Mouse (Mus musculus): ENCODE data around the gene Ect2l. TPM values are rescaled to one million over a fixed set of nuclear protein-coding genes. Genes with fewer than 3 reads are reported as not detected.

Ect2l gene
- total and polyA plus RNA-seq, 3 experiments, result 0.22 TPM; not detected in 2

GRCm38 (mm10) chr10:18234560-18235401 is 24.1 kb upstream of the Ect2l start, which contains the start of gene Ccdc28a:
TSS of gene Ccdc28a (minus strand) at chr10:18234998.
- TF ChIP-seq CTCF (IDR thresholded peaks at IDR 0.05; ENCODE audit: low read depth, low read length), result no peak
- TF ChIP-seq POLR2AphosphoS5 (IDR thresholded peaks at IDR 0.05; ENCODE audit: insufficient replicate concordance, low read depth, low read length), result no peak
- TF ChIP-seq GATA1 (IDR thresholded peaks at IDR 0.05; ENCODE audit: borderline replicate concordance, low read length), result no peak
- no peak for TF ChIP-seq TAL1 (conservative IDR thresholded peaks at IDR 0.05; ENCODE audit: low read depth, low read length)
- no peak for TF ChIP-seq GATA2 (IDR thresholded peaks at IDR 0.05; ENCODE audit: borderline replicate concordance, low read depth, low read length)
- peak within 1 kb of the TSS; percentile 81 for H3K4me3 ChIP-seq (ENCODE audit: low read depth, low read length)
- no peaks in the 10 kb centered on the region for H3K27me3 ChIP-seq (ENCODE audit: insufficient read depth, low read length)
- no peaks in the 10 kb centered on the region for H3K36me3 ChIP-seq (replicated peaks)
- ATAC-seq (ENCODE audit: extremely low read depth, insufficient number of reproducible peaks, low FRiP score, poor library complexity, severe bottlenecking) (peak; percentile 95), DNase-seq (ENCODE audit: low spot score) (peak; percentile 86)
- H3K4me1 ChIP-seq (ENCODE audit: insufficient read depth, low read depth, low read length), result peaks cover 19% of the 10 kb centered on the region
- H3K9me3 ChIP-seq (replicated peaks), result no peaks in the 10 kb centered on the region

GRCm38 (mm10) chr10:18233891-18234290 is 23.2 kb upstream of the Ect2l start:
- Histone ChIP-seq H3K4me1 (ENCODE audit: insufficient read depth, low read depth, low read length) (peaks cover 19% of the 10 kb centered on the region), H3K4me3 (ENCODE audit: low read depth, low read length) (no peak overlapping the region; the same call in 1 of the 2 replicates), H3K9me3 (replicated peaks) (no peaks in the 10 kb centered on the region), H3K27me3 (ENCODE audit: insufficient read depth, low read length) (no peaks in the 10 kb centered on the region), H3K36me3 (replicated peaks) (no peaks in the 10 kb centered on the region)
- TF ChIP-seq CTCF (IDR thresholded peaks at IDR 0.05; ENCODE audit: low read depth, low read length) (no peak), TAL1 (conservative IDR thresholded peaks at IDR 0.05; ENCODE audit: low read depth, low read length) (no peak)
- DNase-seq (ENCODE audit: low spot score) (no peak), ATAC-seq (ENCODE audit: extremely low read depth, insufficient number of reproducible peaks, low FRiP score, poor library complexity, severe bottlenecking) (no peak)

- no peak for TF ChIP-seq CTCF (IDR thresholded peaks at IDR 0.05; ENCODE audit: low read depth, low read length)
- no peak for TF ChIP-seq GATA1 (IDR thresholded peaks at IDR 0.05; ENCODE audit: borderline replicate concordance, low read length)
- no peak for TF ChIP-seq GATA2 (IDR thresholded peaks at IDR 0.05; ENCODE audit: borderline replicate concordance, low read depth, low read length)
- no peak for TF ChIP-seq TAL1 (conservative IDR thresholded peaks at IDR 0.05; ENCODE audit: low read depth, low read length)
- no peak for TF ChIP-seq POLR2AphosphoS5 (IDR thresholded peaks at IDR 0.05; ENCODE audit: insufficient replicate concordance, low read depth, low read length)
- Histone ChIP-seq H3K36me3 (replicated peaks) (no peaks in the 10 kb centered on the region), H3K27me3 (ENCODE audit: insufficient read depth, low read length) (no peaks in the 10 kb centered on the region), H3K4me3 (ENCODE audit: low read depth, low read length) (no peak overlapping the region), H3K9me3 (replicated peaks) (no peaks in the 10 kb centered on the region), H3K4me1 (ENCODE audit: insufficient read depth, low read depth, low read length) (no peaks in the 10 kb centered on the region)
- ATAC-seq (ENCODE audit: extremely low read depth, insufficient number of reproducible peaks, low FRiP score, poor library complexity, severe bottlenecking) (no peak), DNase-seq (ENCODE audit: low spot score) (no peak)
Observed at GRCm38 (mm10) chr10:18224386-18224785, 13.7 kb upstream of the Ect2l start.

GRCm38 (mm10) chr10:18219351-18219750 is 8.7 kb upstream of the Ect2l start:
- Histone ChIP-seq H3K9me3 (replicated peaks) (no peaks in the 10 kb centered on the region), H3K27me3 (ENCODE audit: insufficient read depth, low read length) (no peaks in the 10 kb centered on the region), H3K4me1 (ENCODE audit: insufficient read depth, low read depth, low read length) (no peaks in the 10 kb centered on the region), H3K36me3 (replicated peaks) (no peaks in the 10 kb centered on the region), H3K4me3 (ENCODE audit: low read depth, low read length) (no peak overlapping the region)
- no peak for ATAC-seq (ENCODE audit: extremely low read depth, insufficient number of reproducible peaks, low FRiP score, poor library complexity, severe bottlenecking)
- TF ChIP-seq GATA2 (IDR thresholded peaks at IDR 0.05; ENCODE audit: borderline replicate concordance, low read depth, low read length) (no peak), CTCF (IDR thresholded peaks at IDR 0.05; ENCODE audit: low read depth, low read length) (no peak), POLR2AphosphoS5 (IDR thresholded peaks at IDR 0.05; ENCODE audit: insufficient replicate concordance, low read depth, low read length) (no peak), TAL1 (conservative IDR thresholded peaks at IDR 0.05; ENCODE audit: low read depth, low read length) (no peak), GATA1 (IDR thresholded peaks at IDR 0.05; ENCODE audit: borderline replicate concordance, low read length) (no peak)
- DNase-seq (ENCODE audit: low spot score), result no peak

- H3K4me1 ChIP-seq (ENCODE audit: insufficient read depth, low read depth, low read length), result peaks cover 5% of the 10 kb centered on the region
- DNase-seq (ENCODE audit: low spot score), result no peak
Observed at GRCm38 (mm10) chr10:18214124-18214523, 3.4 kb upstream of the Ect2l start.

GRCm38 (mm10) chr10:18213373-18213772 is 2.7 kb upstream of the Ect2l start:
- TF ChIP-seq GATA1 (IDR thresholded peaks at IDR 0.05; ENCODE audit: borderline replicate concordance, low read length), result no peak
- TF ChIP-seq POLR2AphosphoS5 (IDR thresholded peaks at IDR 0.05; ENCODE audit: insufficient replicate concordance, low read depth, low read length), result no peak
- no peak for TF ChIP-seq GATA2 (IDR thresholded peaks at IDR 0.05; ENCODE audit: borderline replicate concordance, low read depth, low read length)
- no peak for TF ChIP-seq TAL1 (conservative IDR thresholded peaks at IDR 0.05; ENCODE audit: low read depth, low read length)
- no peak for TF ChIP-seq CTCF (IDR thresholded peaks at IDR 0.05; ENCODE audit: low read depth, low read length)
- no peaks in the 10 kb centered on the region; the same call in none of the 2 replicates for H3K27me3 ChIP-seq (ENCODE audit: insufficient read depth, low read length)
- H3K9me3 ChIP-seq (replicated peaks), result no peaks in the 10 kb centered on the region
- H3K4me1 ChIP-seq (ENCODE audit: insufficient read depth, low read depth, low read length), result peaks cover 5% of the 10 kb centered on the region
- H3K36me3 ChIP-seq (replicated peaks), result no peaks in the 10 kb centered on the region
- no peak overlapping the region for H3K4me3 ChIP-seq (ENCODE audit: low read depth, low read length)
- no peak for ATAC-seq (ENCODE audit: extremely low read depth, insufficient number of reproducible peaks, low FRiP score, poor library complexity, severe bottlenecking)
- no peak for DNase-seq (ENCODE audit: low spot score)

More at GRCm38 (mm10) chr10:18214124-18214523, 3.4 kb upstream of the Ect2l start:
- Histone ChIP-seq H3K9me3 (replicated peaks) (no peaks in the 10 kb centered on the region), H3K4me3 (ENCODE audit: low read depth, low read length) (no peak overlapping the region), H3K36me3 (replicated peaks) (no peaks in the 10 kb centered on the region), H3K27me3 (ENCODE audit: insufficient read depth, low read length) (no peaks in the 10 kb centered on the region; the same call in 1 of the 2 replicates)
- no peak for ATAC-seq (ENCODE audit: extremely low read depth, insufficient number of reproducible peaks, low FRiP score, poor library complexity, severe bottlenecking)
- TF ChIP-seq TAL1 (conservative IDR thresholded peaks at IDR 0.05; ENCODE audit: low read depth, low read length) (no peak), GATA2 (IDR thresholded peaks at IDR 0.05; ENCODE audit: borderline replicate concordance, low read depth, low read length) (no peak)
